Mouse (Mus musculus) gastrocnemius, postnatal 36 days (tissue): ENCODE results near the gene Dnal4. TPM values are rescaled to one million over a fixed set of nuclear protein-coding genes. Genes with fewer than 3 reads are reported as not detected.

Experiments
- DNase-seq, 2 experiments: peaks; one replicate each; pipeline ENCODE4 v3.0.0; 2022
- intact Hi-C: fragments of 180-260 bp; cut with DNase I; formaldehyde crosslinking; loops from one replicate; pipeline ENCODE4 v1.15.1; 2025
- total RNA-seq, 2 experiments: library from RNA; stranded (reverse); gene quantifications; 2 replicates each; pipeline ENCODE4 v1.2.3; 2021

The Dnal4 gene
- total RNA-seq, 2 experiments from 2014 or later, result 4.9 to 6.0 TPM

DNA sequence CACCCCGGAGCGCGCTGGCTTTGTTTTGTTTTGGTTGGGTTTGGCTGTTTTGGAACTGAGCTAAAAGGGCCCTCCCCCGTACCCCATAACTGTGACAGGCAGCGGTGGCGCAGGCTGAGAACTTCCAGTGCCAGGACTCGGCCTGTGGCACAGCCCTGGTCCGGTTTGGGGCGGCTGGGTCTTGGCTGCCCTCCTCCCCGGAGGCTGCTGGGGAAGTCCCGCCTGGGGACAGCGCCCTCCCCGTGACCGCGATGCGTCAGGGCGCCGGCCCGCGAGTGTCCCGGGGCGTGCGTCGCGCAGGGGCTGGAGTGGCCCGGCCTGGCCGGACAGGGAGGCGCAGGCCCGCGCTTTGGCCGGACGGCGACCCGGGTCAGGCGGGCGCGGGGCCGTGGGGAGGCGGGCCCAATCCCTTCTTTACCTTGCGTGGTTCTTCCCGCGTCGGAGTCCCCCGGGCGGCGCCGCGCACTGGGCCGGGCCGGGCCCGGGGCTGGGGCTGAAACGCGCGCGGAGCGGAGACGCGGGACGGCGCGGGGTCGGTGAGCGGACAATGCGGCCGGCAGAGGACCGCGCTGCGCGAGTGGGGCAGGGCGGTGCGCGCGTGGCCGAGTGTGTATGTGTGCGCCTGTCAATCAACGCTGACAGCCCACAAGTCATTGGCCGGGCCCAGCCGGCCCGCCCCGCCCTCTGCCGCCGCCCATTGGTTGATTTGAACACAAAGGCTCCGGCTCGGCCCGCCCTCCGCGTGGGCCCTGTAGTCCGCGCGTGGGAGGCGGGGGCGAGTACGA lies 35.5 kb downstream of the Dnal4 start, which contains the start of gene Sun2:
TSS of gene Sun2 (minus strand) at position 616 of the 785 bp plus-strand sequence.
- DNase-seq, result peak; percentile 88 to 90
- intact Hi-C loops, result no loop called here

DNA sequence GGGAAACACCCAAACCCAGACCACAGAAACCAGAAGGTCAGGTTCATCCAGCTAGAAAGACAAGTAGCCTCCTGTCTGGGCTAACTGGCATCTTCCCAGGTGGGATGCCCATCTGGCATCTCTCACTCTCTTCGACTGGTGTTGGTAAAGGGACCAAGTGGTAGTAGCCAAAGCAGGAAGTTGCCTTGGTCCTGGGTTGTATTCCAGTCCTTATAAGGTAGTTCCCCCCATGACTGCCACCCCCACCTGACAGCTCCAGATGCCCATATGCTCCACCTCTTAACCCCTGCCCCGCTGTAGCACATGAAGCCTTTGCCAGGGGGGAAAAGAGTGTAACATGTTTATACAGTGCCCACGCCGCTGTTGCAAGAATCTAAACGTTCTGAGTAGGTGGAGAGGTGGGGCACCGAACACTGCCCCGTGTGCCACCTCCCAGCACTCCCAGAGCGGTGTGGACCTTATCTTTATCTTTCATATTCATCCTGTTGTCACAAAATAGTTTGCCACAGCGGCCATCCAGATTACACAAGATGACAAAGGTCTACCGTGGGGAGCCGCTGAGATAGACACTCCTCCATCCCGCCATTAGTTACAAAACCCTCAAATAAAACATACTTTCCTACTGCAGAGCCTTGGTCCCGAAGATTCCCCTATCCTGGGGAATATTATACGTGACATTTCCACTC lies 36.3 kb downstream of the Dnal4 start:
- intact Hi-C loops, result no loop called here

DNA sequence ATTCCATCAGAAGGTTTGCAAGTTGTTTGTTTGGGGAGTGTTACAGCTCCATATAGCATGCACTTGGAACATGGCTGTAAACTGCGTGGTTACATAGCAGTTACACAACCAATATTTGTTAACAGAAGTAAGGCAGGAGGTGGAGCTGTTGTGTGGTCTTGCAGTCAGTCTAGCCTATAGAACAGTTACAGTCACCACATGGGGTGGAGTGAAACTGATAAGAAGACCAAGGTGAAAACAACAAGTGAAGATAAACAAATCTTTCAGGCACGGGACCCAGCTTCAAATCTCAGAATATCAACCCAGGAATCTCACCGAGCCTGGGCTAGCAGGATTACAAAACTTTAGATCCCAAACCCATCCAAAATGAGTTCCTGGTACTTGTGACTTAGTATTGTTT lies 36.9 kb downstream of the Dnal4 start:
- DNase-seq, result no peak
- intact Hi-C loops, result no loop called here

More for the DNA sequence above, 36.3 kb downstream of the Dnal4 start:
- DNase-seq, result no peak

DNA sequence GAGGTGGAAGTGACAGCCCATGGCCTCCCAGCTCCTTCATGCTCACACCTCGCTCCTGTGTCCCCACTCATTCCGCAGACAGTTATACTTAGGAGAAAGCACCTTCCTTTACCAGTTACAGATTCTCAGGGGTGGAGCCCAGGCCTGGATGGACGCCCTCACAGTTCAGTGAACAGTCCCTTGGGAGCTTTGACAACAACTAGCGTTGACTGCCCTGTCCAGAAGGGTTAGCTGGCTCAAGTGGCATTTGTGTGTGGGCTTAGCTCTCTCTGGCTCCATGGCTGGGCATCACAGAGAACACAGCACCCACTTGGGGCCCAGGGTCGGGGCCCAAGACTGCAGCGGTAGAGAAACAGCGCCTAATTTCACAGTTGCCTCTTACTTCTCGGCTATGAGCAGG lies 43.3 kb downstream of the Dnal4 start:
- intact Hi-C loops, result no loop called here
- peak in 1 of 2 experiments; percentile 50 for DNase-seq

DNA sequence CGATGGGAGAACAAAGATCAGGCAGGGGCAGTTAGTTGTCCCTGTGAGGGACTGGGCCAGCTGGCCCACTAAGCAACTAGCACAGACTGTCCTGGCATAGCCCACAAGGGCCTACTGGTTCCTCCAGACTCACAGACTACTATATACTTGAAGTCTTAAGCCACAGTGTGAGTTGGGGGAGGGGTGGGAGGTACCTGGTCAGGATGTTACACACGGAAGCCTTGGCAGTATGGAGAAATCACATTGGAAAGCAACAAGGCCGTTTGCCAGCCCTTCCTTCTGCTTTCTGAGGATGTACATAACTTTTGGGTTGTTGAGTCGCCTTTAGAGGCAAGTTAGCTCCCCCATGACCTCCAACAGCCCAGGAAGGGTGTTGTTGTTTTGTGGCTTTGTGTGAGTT lies 44.0 kb downstream of the Dnal4 start:
- intact Hi-C loops, result no loop called here
- no peak for DNase-seq

DNA sequence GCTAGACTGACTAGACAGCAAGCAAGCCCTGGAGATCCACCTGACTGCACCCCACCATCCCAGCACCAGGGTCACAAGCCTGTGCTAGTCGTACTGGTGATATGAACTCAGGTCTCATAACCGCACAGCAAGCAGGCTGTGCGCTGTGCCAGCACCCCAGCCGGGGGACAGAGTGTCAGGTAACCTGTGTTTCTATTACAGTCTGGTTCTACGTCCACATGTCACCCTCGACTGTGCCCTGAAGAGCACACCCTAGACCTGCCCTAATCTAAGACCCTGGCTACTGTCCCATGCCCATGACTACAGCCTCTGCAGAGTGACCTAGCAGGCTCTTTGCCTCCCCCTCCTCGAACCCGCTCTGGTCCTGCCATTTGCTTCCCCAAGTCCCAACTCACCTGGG lies 44.5 kb downstream of the Dnal4 start:
- intact Hi-C loops, result no loop called here
- peak in 1 of 2 experiments; percentile 35 for DNase-seq

DNA sequence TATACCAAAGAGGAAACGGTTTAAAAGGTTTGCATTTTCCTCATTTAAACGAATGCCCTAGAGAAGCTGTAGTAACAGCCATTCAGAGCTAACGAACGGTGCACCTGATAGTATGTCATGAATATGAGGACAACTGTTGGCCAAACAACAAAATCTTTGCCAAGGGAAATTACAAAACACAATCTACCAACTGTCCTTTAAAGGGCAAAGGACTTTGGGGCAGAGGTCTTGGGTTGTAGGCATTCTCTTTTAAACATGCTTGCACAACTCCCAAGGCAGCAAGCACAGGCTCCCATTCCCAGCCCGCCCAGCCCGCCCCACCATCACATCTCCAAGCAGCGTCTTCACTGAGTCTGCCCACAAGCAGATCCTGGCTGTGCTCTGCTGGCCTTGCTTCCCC lies 46.1 kb downstream of the Dnal4 start:
- intact Hi-C loops, result no loop called here

DNA sequence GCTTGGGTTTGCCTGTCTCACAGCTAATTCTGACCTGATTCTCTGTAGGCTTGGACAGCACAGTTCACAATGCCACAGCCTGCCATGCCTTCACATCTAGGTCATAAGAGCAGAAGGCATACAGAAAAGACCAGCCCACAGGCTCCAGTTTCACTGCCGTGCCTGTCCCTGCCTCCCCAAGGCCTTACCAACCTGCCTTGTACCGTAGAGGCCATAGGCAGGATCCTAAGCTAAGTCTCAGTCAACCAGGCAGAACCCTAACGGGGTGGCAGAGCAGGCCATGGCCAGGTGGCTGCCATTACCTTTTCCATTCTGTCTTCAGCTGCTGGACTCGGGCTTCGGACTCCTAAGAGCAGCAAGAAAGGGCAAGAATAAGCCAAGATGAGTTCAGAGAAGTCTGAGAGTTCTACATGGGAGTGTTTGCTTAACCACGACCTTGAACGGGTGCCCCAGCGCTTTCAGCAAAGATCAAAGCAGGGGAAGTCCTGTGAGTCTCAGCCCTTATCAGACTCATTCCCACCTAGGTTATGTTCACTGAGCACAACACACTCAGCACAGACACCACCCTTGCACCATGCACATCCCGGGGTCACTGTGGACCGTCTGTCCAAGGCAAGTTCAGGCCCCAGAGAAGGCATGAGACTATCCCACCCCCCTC lies 48.8 kb downstream of the Dnal4 start:
- intact Hi-C loops, result no loop called here
- no peak for DNase-seq

More for the DNA sequence above, 46.1 kb downstream of the Dnal4 start:
- DNase-seq, result no peak

DNA sequence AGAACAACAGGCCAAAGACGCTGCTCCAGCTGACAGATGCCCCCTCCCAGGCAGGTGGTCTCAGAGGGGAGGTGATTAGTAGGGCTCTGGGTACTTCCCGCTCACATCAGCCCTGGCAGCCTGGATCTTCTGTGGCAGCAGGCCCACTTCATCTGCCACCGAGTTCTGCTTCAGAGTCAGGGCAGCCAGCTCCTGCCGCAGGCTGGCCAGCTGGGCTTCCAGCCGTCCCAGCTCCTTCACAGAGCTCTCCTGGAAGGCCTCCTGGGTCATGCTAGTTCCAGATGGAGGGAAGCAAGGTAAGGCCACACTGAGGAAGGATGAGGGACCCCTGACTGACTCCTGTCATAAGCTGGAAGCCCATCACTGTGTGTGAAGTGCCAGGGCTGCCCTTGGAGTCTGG lies 49.3 kb downstream of the Dnal4 start:
- intact Hi-C loops, result no loop called here
- DNase-seq, result no peak

DNA sequence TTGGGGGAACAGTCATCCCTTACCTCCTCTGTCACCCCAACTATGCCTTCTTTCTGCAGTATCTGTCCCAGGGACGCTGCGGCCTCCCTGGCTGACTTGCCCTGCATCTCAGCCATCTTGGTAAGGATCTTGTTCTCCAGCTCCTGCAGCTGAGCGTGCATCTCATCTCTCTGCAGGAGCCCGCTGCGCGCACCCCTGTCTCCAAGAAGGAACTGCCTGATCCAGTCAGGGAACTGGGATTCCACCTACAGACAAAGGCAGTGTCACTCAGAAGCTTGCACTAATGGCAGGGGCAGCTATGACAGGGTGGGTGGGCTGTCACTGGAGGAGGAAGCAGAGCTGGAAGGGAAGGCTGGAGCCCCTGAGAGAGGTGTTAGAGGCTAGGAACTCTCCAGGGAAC lies 49.8 kb downstream of the Dnal4 start:
- intact Hi-C loops, result no loop called here
- no peak for DNase-seq

DNA sequence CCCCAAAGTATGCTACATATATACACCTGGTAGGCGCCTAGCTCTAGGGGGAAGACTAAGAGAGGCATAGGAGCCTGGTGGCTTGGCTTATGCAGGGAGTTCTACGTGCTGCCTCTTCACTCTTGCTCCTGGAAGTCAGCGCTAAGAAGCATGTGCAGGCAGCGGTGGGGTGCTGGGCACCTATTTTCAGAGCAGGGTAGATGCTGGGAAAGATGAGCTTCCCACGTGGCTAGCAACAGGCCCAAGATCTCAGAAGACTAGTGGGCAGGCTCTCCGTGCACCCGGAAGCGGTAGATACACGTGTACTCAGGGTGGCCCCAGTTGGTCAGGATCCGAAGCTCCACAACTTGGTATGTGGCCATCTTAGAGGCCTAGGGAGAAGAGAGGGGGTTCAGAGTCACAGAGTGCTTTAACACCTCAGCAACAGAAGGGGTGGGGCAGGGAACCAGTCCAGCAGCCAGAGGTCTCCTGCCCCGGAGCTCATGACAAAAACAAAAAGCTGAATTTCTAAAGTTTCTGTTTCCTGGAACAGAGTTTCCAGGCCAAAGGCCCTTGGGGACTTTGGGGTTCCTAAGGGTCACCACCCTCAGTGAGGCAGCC lies 52.4 kb downstream of the Dnal4 start:
- DNase-seq, result no peak
- intact Hi-C loops, result no loop called here

DNA sequence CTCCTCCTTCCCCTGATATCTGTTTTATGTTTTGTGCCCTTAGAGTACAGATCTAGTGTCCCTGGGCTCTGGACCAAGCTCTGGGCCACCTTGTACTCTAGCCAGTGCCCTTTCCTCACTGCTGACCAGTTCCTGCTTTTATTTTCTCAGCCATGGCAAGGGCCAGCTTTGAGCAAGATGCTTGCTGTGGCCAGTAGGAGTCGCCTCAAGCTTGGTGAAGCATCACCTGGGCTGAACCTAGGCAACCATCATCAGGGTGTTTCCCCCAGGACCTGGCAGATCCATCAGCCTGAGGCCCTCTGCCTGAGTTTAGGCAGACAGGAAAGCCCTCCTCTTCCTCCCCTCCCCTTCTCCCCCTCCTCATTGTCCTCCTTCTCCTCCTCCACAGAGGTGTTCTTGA lies 54.2 kb downstream of the Dnal4 start:
- intact Hi-C loops, result no loop called here
- DNase-seq, result peak; percentile 33 to 39

DNA sequence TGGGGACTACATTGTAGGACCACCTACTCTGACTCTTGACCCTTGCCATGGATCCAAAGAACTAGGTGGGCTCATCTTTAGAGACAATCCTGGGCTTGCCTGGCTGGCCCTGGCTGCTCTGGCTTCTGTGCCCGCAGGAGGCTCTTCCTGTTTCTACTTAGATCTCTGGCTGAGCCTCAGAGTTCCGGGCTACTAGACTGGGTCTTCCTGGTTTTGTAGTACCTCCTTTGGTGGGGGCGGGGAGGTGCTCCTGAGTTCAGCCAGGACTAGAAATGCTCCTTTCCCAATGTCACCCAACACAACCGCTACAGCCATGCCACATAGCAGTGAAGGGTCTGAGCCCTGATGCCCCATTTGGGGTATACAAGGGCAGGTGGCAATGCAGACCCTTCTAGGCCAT lies 56.9 kb downstream of the Dnal4 start:
- intact Hi-C loops, result no loop called here
- no peak for DNase-seq

DNA sequence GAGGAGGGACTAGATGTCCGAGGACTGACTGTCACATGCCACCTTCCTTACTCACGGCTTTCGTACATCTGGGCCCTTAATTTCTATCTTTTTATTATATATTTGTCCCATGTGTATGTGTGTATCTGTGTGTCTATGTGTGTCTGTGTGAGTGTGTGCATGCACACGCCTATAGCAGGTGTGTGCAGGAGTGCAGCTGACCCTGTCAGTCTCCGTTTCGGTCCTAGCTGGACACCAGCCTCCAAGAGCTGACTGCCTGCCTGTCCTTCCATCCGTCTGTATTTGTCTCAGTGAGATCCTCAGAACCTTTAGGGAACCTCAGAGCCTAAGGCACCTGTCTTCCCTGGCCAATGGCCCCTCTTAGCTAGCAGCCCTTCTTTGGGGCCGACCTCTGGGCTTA lies 57.4 kb downstream of the Dnal4 start:
- no peak for DNase-seq
- intact Hi-C loops, result no loop called here

DNA sequence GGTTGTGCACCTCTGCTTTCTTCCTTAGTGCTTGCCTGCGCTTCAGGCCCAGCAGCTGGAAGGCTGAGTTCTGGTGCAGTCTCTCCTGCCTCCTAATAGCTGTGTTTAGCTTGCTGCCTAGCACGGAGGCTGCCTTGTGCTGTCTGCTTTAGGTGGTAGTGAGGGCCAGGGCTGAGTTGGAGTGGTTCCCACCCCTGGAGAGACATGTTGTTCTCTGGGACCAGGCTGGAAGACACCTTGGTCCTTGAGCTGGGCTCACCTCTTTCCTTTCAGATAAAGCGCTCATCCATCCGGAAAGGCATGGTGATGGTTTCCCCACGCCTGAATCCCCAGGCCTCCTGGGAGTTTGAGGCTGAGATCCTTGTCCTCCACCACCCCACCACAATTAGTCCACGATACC lies 60.9 kb downstream of the Dnal4 start:
- DNase-seq, result no peak
- intact Hi-C loops, result no loop called here

DNA sequence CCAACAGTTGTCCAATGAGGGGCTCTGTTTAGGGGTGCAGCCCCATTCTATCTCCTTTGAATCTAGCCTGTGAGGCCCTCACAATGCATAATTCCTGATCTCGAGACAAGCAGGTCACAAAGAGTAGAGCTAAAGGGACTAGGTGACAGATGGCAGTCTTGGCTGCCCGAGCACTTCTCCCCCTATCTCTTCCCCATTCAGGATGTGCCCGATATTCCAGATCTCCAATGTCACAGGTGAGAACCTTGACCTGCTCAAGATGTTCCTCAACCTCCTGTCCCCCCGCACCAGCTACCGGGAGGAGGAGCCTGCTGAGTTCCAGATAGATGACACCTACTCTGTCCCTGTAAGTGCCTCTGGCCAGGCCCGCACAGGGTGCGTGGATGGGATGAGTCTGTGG lies 62.0 kb downstream of the Dnal4 start:
- no peak for DNase-seq
- intact Hi-C loops, result no loop called here

Other genes with a start within 250 kb of the Dnal4 start
- gene Ddx17, start 231.1 kb downstream of the Dnal4 start, total RNA-seq, result 10 to 100 TPM; 54.3 to 67.2 TPM
- not detected for gene Dmc1, start 172.7 kb downstream of the Dnal4 start, total RNA-seq
- under 1 TPM; 0.81 to 0.87 TPM for gene Fam227a, start 118.9 kb downstream of the Dnal4 start, total RNA-seq
- 10 to 100 TPM; 12.1 to 14.5 TPM for gene Cby1, start 118.7 kb downstream of the Dnal4 start, total RNA-seq
- gene Tomm22, start 107.0 kb downstream of the Dnal4 start, total RNA-seq, result 10 to 100 TPM; 56.5 to 60.2 TPM
- gene Josd1, start 89.9 kb downstream of the Dnal4 start, total RNA-seq, result 10 to 100 TPM; 12.1 to 13.3 TPM
- gene Gtpbp1, start 87.0 kb downstream of the Dnal4 start, total RNA-seq, result 10 to 100 TPM; 22.5 to 24.2 TPM
- 10 to 100 TPM; 76.2 to 86.8 TPM for gene Sun2, start 35.3 kb downstream of the Dnal4 start, total RNA-seq
- under 1 TPM; 0.66 to 0.72 TPM for gene Nptxr, start 26.9 kb upstream of the Dnal4 start, total RNA-seq
- under 1 TPM in 1 of 2 experiments, not detected in 1; 0.26 TPM for gene Npcd, start 56.4 kb upstream of the Dnal4 start, total RNA-seq
- gene Cbx6, start 56.8 kb upstream of the Dnal4 start, total RNA-seq, result 10 to 100 TPM; 10.4 to 12.7 TPM
- 1 to 10 TPM; 2.7 to 4.7 TPM for gene Apobec3, start 113.8 kb upstream of the Dnal4 start, total RNA-seq
- 10 to 100 TPM; 10.8 to 16.8 TPM for gene Cbx7, start 193.3 kb upstream of the Dnal4 start, total RNA-seq
- 10 to 100 TPM; 16.5 to 17.9 TPM for gene Pdgfb, start 237.1 kb upstream of the Dnal4 start, total RNA-seq